Mouse (Mus musculus) C2C12 (cell line): ENCODE data around the gene Slc25a43. TPM values are rescaled to one million over a fixed set of nuclear protein-coding genes. Genes with fewer than 3 reads are reported as not detected.

Experiments used
- H3K27me3 ChIP-seq: one replicate; pipeline ENCODE4 v1.6.1; 2011; ENCODE audit not compliant: control insufficient read depth, insufficient read depth, insufficient read length
- H3K36me3 ChIP-seq: one replicate; pipeline ENCODE4 v1.6.1; 2011; ENCODE audit not compliant: control insufficient read depth, insufficient read depth
- H3K4me3 ChIP-seq: one replicate; pipeline ENCODE4 v1.5.1; 2011; ENCODE audit warnings: mild to moderate bottlenecking, control low read depth; ENCODE audit not compliant: poor library complexity, insufficient read depth, severe bottlenecking
- H3K79me2 ChIP-seq: one replicate; pipeline ENCODE4 v1.6.1; 2011; ENCODE audit not compliant: control insufficient read depth, insufficient read depth
- H3K79me3 ChIP-seq: one replicate; pipeline ENCODE4 v1.6.1; 2011; ENCODE audit warnings: low read depth, control low read depth
- H3ac ChIP-seq: one replicate; pipeline ENCODE3; 2011; ENCODE audit warnings: low read depth; ENCODE audit not compliant: control insufficient read depth, insufficient read length
- CEBPB ChIP-seq: IDR thresholded peaks from one replicate; pipeline ENCODE4 v1.6.1; 2011; ENCODE audit warnings: low read depth, mild to moderate bottlenecking, control low read depth, moderate library complexity
- CTCF ChIP-seq: IDR thresholded peaks from one replicate; pipeline ENCODE4 v1.5.1; 2011; ENCODE audit not compliant: control insufficient read depth, insufficient read depth, insufficient read length
- FOSL1 ChIP-seq: IDR thresholded peaks from one replicate; pipeline ENCODE4 v1.8.0; 2011; ENCODE audit warnings: mild to moderate bottlenecking, low read length; ENCODE audit not compliant: poor library complexity, insufficient read depth, severe bottlenecking
- MAX ChIP-seq: IDR thresholded peaks from one replicate; pipeline ENCODE4 v1.6.1; 2011; ENCODE audit warnings: mild to moderate bottlenecking, control low read depth
- MYOD1 ChIP-seq: IDR thresholded peaks from one replicate; pipeline ENCODE4 v1.6.1; 2011; ENCODE audit warnings: low read depth; ENCODE audit not compliant: control insufficient read depth, insufficient read length
- MYOG ChIP-seq: IDR thresholded peaks from one replicate; pipeline ENCODE4 v1.6.1; 2011; ENCODE audit not compliant: control insufficient read depth, insufficient read length; ENCODE audit errors: extremely low read depth
- USF1 ChIP-seq: IDR thresholded peaks from one replicate; pipeline ENCODE4 v1.6.1; 2011; ENCODE audit warnings: low read depth, mild to moderate bottlenecking, control low read depth, moderate library complexity
- polyA plus RNA-seq: library from polyadenylated mRNA; unstranded; fragments of >200 nt; fragmentation: generic; extraction: Trizol; gene quantifications from one replicate; pipeline ENCODE4 v1.2.1, GENCODE M21; 2012; ENCODE audit warnings: missing spikeins

Gene Slc25a43
- polyA plus RNA-seq, 1 experiment: 1.2 TPM

DNA sequence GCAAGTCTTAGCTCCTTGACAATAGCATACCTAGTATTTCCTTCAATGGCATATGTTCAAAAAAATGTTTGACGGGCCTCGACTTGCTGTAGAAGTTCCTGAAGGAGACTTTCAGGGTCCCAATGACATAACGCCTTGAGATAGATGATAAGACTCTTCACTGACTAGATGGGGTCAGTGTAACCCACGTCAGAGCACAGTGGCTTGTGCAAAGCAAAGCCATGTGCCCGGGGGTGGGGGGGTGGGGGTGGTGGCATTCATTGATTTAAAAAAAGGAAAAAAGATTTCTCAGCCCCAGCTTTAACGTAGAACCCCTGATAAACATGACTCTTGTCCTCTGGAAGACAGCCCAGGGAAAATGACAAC, 64.8 kb downstream of the Slc25a43 start:
- no peaks in the 10 kb centered on the region for H3K79me3 ChIP-seq
- H3K79me2 ChIP-seq: no peaks in the 10 kb centered on the region
- H3K4me3 ChIP-seq: no peak overlapping the region
- H3K36me3 ChIP-seq: no peaks in the 10 kb centered on the region
- no peaks in the 10 kb centered on the region for H3K27me3 ChIP-seq
- H3ac ChIP-seq: no peak overlapping the region
- TF ChIP-seq FOSL1 (no peak), MYOD1 (no peak), CEBPB (no peak), CTCF (no peak), USF1 (no peak)

DNA sequence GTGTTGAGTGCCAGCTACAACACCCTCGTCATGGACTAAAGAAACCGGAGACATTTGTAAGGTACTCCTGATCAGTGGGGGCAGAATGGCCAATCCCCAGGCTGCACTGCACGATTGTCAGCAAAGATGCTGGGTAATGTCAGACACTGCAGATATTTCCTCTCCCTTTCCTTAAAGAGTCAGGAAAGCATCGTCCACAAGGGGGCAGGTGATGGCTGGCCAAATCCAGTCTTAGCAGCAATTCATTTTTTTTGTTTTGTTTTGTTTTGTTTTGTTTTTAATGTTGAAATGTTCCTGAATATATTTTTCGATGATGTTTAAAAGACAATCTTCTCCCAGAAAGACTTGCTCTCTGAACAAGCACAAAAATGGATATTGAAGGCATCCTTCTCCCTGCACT, 67.9 kb downstream of the Slc25a43 start:
- Histone ChIP-seq H3ac (no peak overlapping the region), H3K4me3 (no peak overlapping the region)

DNA sequence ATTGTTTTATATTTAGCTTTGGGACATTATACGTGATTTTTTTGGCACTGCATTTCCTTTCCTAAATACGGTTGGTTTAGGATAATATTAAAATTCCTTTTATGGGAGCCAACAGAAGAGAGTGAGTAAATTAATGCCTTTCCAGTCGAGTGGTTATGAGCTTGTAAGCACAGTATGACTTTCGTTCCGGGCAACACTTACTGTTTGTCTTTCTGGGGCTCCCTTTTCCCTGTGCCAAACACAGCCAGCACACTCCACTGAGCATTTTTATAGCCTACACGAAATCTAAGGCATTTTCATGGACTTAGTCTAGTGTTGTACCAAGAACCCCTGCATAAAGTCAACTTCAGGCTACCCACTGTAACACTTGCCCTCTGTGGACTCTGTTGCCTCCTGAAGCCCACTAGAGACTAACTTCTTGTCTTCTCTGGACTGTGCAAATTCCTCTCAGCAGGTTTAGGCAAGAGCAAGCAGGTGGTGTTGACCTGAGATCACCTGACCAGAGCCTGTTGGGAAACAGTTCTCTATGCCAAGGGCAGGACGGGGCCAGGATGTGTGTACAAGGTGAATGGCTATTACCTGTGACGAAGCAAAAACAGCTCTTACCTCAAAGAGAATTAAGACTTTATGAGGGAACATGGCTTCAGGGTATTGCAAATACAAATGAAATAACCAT, 70.8 kb downstream of the Slc25a43 start:
- Histone ChIP-seq H3K79me2 (no peaks in the 10 kb centered on the region), H3K4me3 (no peak overlapping the region), H3K36me3 (no peaks in the 10 kb centered on the region), H3ac (no peak overlapping the region), H3K79me3 (no peaks in the 10 kb centered on the region), H3K27me3 (no peaks in the 10 kb centered on the region)
- no peak for TF ChIP-seq MYOD1
- TF ChIP-seq FOSL1: no peak
- no peak for TF ChIP-seq CEBPB
- no peak for TF ChIP-seq MYOG
- TF ChIP-seq USF1: no peak
- no peak for TF ChIP-seq MAX
- no peak for TF ChIP-seq CTCF

More for the DNA sequence above, 67.9 kb downstream of the Slc25a43 start:
- no peak for TF ChIP-seq MYOG
- TF ChIP-seq CTCF: no peak
- no peak for TF ChIP-seq USF1
- no peak for TF ChIP-seq CEBPB
- TF ChIP-seq MAX: no peak
- no peaks in the 10 kb centered on the region for H3K79me2 ChIP-seq
- H3K79me3 ChIP-seq: no peaks in the 10 kb centered on the region
- H3K27me3 ChIP-seq: no peaks in the 10 kb centered on the region
- no peaks in the 10 kb centered on the region for H3K36me3 ChIP-seq

DNA sequence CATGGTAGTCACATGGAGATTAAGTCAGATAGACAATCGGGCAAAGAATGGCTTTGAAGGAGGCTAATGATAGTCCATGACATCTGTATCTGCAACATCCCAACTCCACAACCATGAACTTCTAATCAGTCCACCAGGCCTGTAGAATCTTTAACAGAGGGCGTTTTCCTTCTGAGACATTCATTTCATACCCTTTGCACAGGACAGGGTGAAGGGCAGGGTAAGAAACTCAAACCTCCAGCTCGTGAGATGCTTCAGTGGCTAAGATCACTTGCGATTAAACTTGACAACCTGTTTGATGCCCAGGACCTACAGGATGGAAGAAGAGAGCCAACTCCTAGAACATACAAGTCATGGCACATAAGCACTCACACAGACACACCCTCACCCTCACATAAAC, 71.6 kb downstream of the Slc25a43 start:
- Histone ChIP-seq H3K27me3 (no peaks in the 10 kb centered on the region), H3K4me3 (no peak overlapping the region), H3K36me3 (no peaks in the 10 kb centered on the region), H3K79me3 (no peaks in the 10 kb centered on the region), H3ac (no peak overlapping the region), H3K79me2 (no peaks in the 10 kb centered on the region)
- TF ChIP-seq MAX: no peak
- no peak for TF ChIP-seq MYOG
- no peak for TF ChIP-seq FOSL1
- no peak for TF ChIP-seq CTCF
- TF ChIP-seq CEBPB: no peak
- no peak for TF ChIP-seq USF1
- TF ChIP-seq MYOD1: no peak

DNA sequence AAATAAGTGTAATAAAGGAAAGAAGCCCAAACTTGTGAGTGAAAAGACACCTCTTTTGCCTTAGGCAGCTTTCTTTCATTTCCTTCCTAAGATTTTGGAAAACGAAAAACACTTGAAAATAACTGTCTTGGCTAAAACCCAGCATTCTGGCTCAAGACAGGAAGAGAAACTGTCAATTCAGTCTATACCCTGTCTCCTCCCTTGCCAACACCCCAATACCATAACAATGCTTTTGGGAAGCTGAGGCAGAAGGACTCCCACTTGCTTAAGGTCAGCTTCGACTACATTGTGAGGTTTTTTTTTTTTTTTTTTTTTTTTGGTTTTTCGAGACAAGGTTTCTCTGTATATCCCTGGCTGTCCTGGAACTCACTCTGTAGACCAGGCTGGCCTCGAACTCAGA, 72.0 kb downstream of the Slc25a43 start:
- Histone ChIP-seq H3K27me3 (no peaks in the 10 kb centered on the region), H3K79me3 (no peaks in the 10 kb centered on the region), H3K4me3 (no peak overlapping the region), H3ac (no peak overlapping the region), H3K36me3 (no peaks in the 10 kb centered on the region), H3K79me2 (no peaks in the 10 kb centered on the region)
- TF ChIP-seq MYOG: no peak
- no peak for TF ChIP-seq CEBPB
- TF ChIP-seq MYOD1: no peak
- TF ChIP-seq CTCF: no peak
- TF ChIP-seq MAX: no peak
- TF ChIP-seq FOSL1: no peak

DNA sequence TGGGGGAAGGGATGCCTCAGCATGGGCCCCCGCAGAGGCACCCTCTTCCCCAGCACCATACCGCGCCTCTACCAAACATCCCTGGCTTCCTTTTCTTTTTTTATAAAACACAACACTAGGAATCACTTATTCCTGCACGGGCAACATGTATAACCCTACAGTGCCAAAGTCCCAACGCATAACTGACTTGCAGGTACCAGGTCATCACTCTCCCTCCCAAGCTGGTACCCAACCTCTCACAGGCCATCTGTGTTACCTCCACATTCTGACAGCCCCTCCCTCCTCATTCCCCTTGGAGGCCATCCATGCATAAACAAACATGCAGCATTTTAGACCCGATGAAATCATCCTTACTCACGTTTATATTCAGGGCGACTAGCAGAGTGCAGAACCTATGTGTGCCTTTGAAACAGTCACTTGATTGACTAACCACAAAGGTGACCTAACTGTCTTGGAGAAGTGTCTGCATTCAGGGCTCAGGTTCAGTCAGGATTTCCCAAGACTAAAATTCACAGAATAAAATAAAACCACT, 73.0 kb downstream of the Slc25a43 start:
- Histone ChIP-seq H3K4me3 (no peak overlapping the region), H3K79me2 (no peaks in the 10 kb centered on the region)
- no peak for TF ChIP-seq MYOD1
- no peak for TF ChIP-seq FOSL1
- TF ChIP-seq CTCF: no peak
- no peak for TF ChIP-seq USF1
- no peak for TF ChIP-seq MAX
- no peak for TF ChIP-seq CEBPB
- TF ChIP-seq MYOG: no peak

More for the DNA sequence above, 73.0 kb downstream of the Slc25a43 start:
- Histone ChIP-seq H3K27me3 (no peaks in the 10 kb centered on the region), H3K36me3 (no peaks in the 10 kb centered on the region), H3ac (no peak overlapping the region), H3K79me3 (no peaks in the 10 kb centered on the region)
